Mouse (Mus musculus) adrenal gland, postnatal 4 days (tissue): Measurements from ENCODE around the gene Ahsa2. TPM values are rescaled to one million over a fixed set of nuclear protein-coding genes. Genes with fewer than 3 reads are reported as not detected.
"Not testable (repeated sequence)": the region's sequence is repeated elsewhere in the genome, so short reads cannot be mapped to it uniquely, and the experiment has no call there.

ENCODE experiments used
- DNase-seq, 2 experiments: peaks; one replicate each; pipeline ENCODE4 v3.0.0; 2021 to 2022; ENCODE audit warnings: low spot score in 2 of 2, mixed read lengths in 2 of 2
- long read RNA-seq, 2 experiments: library from polyadenylated mRNA; stranded (forward); transcript quantifications; one replicate each; pipeline ENCODE4 v2.0.0; 2021
- microRNA-seq: library from miRNA; unstranded; fragments of <30 nt; microRNA quantifications from one replicate; pipeline ENCODE4 v1.2.0, GENCODE M21; 2021
- total RNA-seq, 2 experiments: library from RNA; stranded (reverse); gene quantifications; 2 replicates each; pipeline ENCODE4 v1.2.3; 2021

Gene Ahsa2
- 10 to 100 TPM; 35.8 to 43.4 TPM for total RNA-seq
- long read RNA-seq, experiment 1, transcript Ahsa2-201 (9 exons, 3,023 nt), result major isoform, 9 of 23 reads
- long read RNA-seq, experiment 1, partial matches to known transcripts, result 3 of 23 reads
- long read RNA-seq, experiment 1, other reads (novel, unspliced or antisense), result 9 of 23 reads
- long read RNA-seq, experiment 2, transcript Ahsa2-201 (9 exons, 3,023 nt), result major isoform, 19 of 36 reads
- long read RNA-seq, experiment 2, partial matches to known transcripts, result 1 of 36 reads
- long read RNA-seq, experiment 2, other reads (novel, unspliced or antisense), result 11 of 36 reads

- peak; percentile 92 to 95 for DNase-seq
Measured at GRCm38 (mm10) chr11:23497718-23498509, at the start of gene Ahsa2. Gene Ahsa2, minus strand, starts transcription at chr11:23498030.

GRCm38 (mm10) chr11:23537446-23537845 lies 39.6 kb upstream of the Ahsa2 start:
- no peak for DNase-seq

- DNase-seq, result no peak
Measured at GRCm38 (mm10) chr11:23520473-23521205, 22.8 kb upstream of the Ahsa2 start, which contains the start of gene 1700093K21Rik. Gene 1700093K21Rik, minus strand, starts transcription at chr11:23521155.

GRCm38 (mm10) chr11:23518981-23519380 lies 21.2 kb upstream of the Ahsa2 start:
- DNase-seq, result no peak

- no peak for DNase-seq
Measured at GRCm38 (mm10) chr11:23515315-23515714, 17.5 kb upstream of the Ahsa2 start.

GRCm38 (mm10) chr11:23514785-23515184 lies 17.0 kb upstream of the Ahsa2 start:
- DNase-seq, result not testable (repeated sequence)

- DNase-seq, result not testable (repeated sequence)
Measured at GRCm38 (mm10) chr11:23504801-23505200, 7.0 kb upstream of the Ahsa2 start.

- DNase-seq, result no peak
Measured at GRCm38 (mm10) chr11:23498609-23499008, 779 bp upstream of the Ahsa2 start.

- peak; percentile 26 to 35 for DNase-seq
Measured at GRCm38 (mm10) chr11:23497335-23497717, 504 bp downstream of the Ahsa2 start.

GRCm38 (mm10) chr11:23496661-23497060 lies 1.2 kb downstream of the Ahsa2 start:
- no peak for DNase-seq

- no peak for DNase-seq
Measured at GRCm38 (mm10) chr11:23495231-23495630, 2.6 kb downstream of the Ahsa2 start.

GRCm38 (mm10) chr11:23492048-23492790 lies 5.6 kb downstream of the Ahsa2 start:
- DNase-seq, result no peak

GRCm38 (mm10) chr11:23489955-23490354 lies 7.9 kb downstream of the Ahsa2 start:
- no peak for DNase-seq

- DNase-seq, result not testable (repeated sequence)
Measured at GRCm38 (mm10) chr11:23465862-23466261, 32.0 kb downstream of the Ahsa2 start.

Small RNA genes within 50 kb of the gene (microRNA-seq; reads per million reads assigned to microRNA genes)
- not detected for gene Gm47279

Other genes starting within 250 kb of the Ahsa2 start
- 10 to 100 TPM; 80.7 to 96.7 TPM for gene Xpo1, start 242.0 kb downstream of the Ahsa2 start, total RNA-seq
- gene Usp34, start 191.1 kb downstream of the Ahsa2 start, total RNA-seq, result 10 to 100 TPM; 59.1 to 72.1 TPM
- not detected for gene 1700093K21Rik, start 23.1 kb upstream of the Ahsa2 start, total RNA-seq
- 10 to 100 TPM; 19.6 to 23.6 TPM for gene 0610010F05Rik, start 135.6 kb upstream of the Ahsa2 start, total RNA-seq
- 10 to 100 TPM; 26.4 to 30.7 TPM for gene Pus10, start 167.6 kb upstream of the Ahsa2 start, total RNA-seq
- 10 to 100 TPM; 46.0 to 60.7 TPM for gene Pex13, start 167.9 kb upstream of the Ahsa2 start, total RNA-seq